Mouse (Mus musculus) kidney, adult 2 months (tissue): ENCODE data around the gene Rer1.

Experiments
- CTCF ChIP-seq: fragments of 200-500 bp; conservative IDR thresholded peaks from 2 replicates; pipeline ENCODE4 v1.5.1; 2011; ENCODE audit warnings: low read depth, mild to moderate bottlenecking, control low read depth, low read length, moderate library complexity, mixed read lengths; ENCODE audit not compliant: insufficient read depth, insufficient read length
- POLR2A ChIP-seq: fragments of 200-500 bp; IDR thresholded peaks from one replicate; pipeline ENCODE4 v1.6.1; 2011; ENCODE audit warnings: low read depth, low read length, control low read depth

GRCm38 (mm10) chr4:155121915-155122443 is 35.8 kb upstream of the Rer1 start:
- TF ChIP-seq CTCF = no peak
- no peak for TF ChIP-seq POLR2A
